Mouse (Mus musculus) forebrain, postnatal 0 days (tissue): ENCODE data around the gene Hist2h2aa1. TPM values are rescaled to one million over a fixed set of nuclear protein-coding genes. Genes with fewer than 3 reads are reported as not detected.

ENCODE experiments used
- ATAC-seq: fragments of 200-750 bp; cut with Nextera tagmentation; 2 replicates; pipeline ENCODE4 v1.8.0; 2017; ENCODE audit warnings: mild to moderate bottlenecking, moderate library complexity
- DNase-seq: peaks from one replicate; pipeline ENCODE4 v3.0.0-alpha.2; 2015
- H3K27ac ChIP-seq: fragments of 300-500 bp; sonication (generic); 2 replicates; pipeline ENCODE4 v1.5.1; 2014; ENCODE audit warnings: low read depth, mild to moderate bottlenecking, antibody characterized with exemption, low read length, moderate library complexity, mixed read lengths
- H3K27me3 ChIP-seq: fragments of 300-500 bp; sonication (generic); 2 replicates; pipeline ENCODE4 v1.6.1; 2014; ENCODE audit warnings: mild to moderate bottlenecking, low read length, mixed read lengths; ENCODE audit not compliant: insufficient read depth
- H3K36me3 ChIP-seq: fragments of 300-500 bp; sonication (generic); 2 replicates; pipeline ENCODE4 v1.6.1; 2014; ENCODE audit warnings: mild to moderate bottlenecking, moderate library complexity; ENCODE audit not compliant: insufficient read depth
- H3K4me1 ChIP-seq: fragments of 300-500 bp; sonication (generic); 2 replicates; pipeline ENCODE4 v1.6.1; 2014; ENCODE audit warnings: antibody characterized with exemption; ENCODE audit not compliant: insufficient read depth
- H3K4me2 ChIP-seq: fragments of 300-500 bp; sonication (generic); 2 replicates; pipeline ENCODE4 v1.6.1; 2014; ENCODE audit warnings: low read depth, mild to moderate bottlenecking, moderate library complexity
- H3K4me3 ChIP-seq: fragments of 300-500 bp; sonication (generic); 2 replicates; pipeline ENCODE4 v1.5.1; 2014; ENCODE audit warnings: low read depth, low read length, mixed read lengths
- H3K9ac ChIP-seq: fragments of 300-500 bp; sonication (generic); 2 replicates; pipeline ENCODE4 v1.6.1; 2014; ENCODE audit warnings: mild to moderate bottlenecking
- H3K9me3 ChIP-seq: fragments of 300-500 bp; sonication (generic); 2 replicates; pipeline ENCODE4 v1.6.1; 2016; ENCODE audit warnings: low read length
- CTCF ChIP-seq: sonication (generic); IDR thresholded peaks from 2 replicates; pipeline ENCODE4 v1.5.1; 2016; ENCODE audit warnings: antibody characterized with exemption, control low read depth, low read depth
- WGBS: fragments of 180-500 bp; shearing (Covaris S2); extraction: QIAGEN DNeasy Blood & Tissue Kit; methylation state at CpG from one replicate; pipeline ENCODE4 v1.1.7; 2014; 5-methylcytosine and 5-hydroxymethylcytosine counted together
- polyA plus RNA-seq: library from polyadenylated mRNA; unstranded; fragments of >200 nt; fragmentation: Nextera tagmentation; extraction: Ambion mirVana; gene quantifications from 2 replicates; pipeline ENCODE4 v1.2.1, GENCODE M21; 2015
- total RNA-seq: library from RNA; depleted of rRNA; stranded (reverse); fragments of >200 nt; gene quantifications from 2 replicates; pipeline ENCODE4 v1.2.3, GENCODE M21; 2014

Hist2h2aa1 gene
- total and polyA plus RNA-seq, 2 experiments from 2014 or later, result 23.3 to 906 TPM

GRCm38 (mm10) chr3:96255926-96256593 lies 10.8 kb downstream of the Hist2h2aa1 start:
- no peak overlapping the region for H3K27ac ChIP-seq
- no peak for DNase-seq
- no peaks in the 10 kb centered on the region for H3K4me1 ChIP-seq
- 83% methylated on average over 5 of the region's 5 CpGs for WGBS
- H3K36me3 ChIP-seq, result no peaks in the 10 kb centered on the region
- no peak overlapping the region for H3K4me2 ChIP-seq
- no peaks in the 10 kb centered on the region for H3K27me3 ChIP-seq
- TF ChIP-seq CTCF, result no peak
- no peaks in the 10 kb centered on the region for H3K9me3 ChIP-seq
- no peak overlapping the region for H3K4me3 ChIP-seq
- no peak overlapping the region for H3K9ac ChIP-seq
- no peak for ATAC-seq

DNA sequence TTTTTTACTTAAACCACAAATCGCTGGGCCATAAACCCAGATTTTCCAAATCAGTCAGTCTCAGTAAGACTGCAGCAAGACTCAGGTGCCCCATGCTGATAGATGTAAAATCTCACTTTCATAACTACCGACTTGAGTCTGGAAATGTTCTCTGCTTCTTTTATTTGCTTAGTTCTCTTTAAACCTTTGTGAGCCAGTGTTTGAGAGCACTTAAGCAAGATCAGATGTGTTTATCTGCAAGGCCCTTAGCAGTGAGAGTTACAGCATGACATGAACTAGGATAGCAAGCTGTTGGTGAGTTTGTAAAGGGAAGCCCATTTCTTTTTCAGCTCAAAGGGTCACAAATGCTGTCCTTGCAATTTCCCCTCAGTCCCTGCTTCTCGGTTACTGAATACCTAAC lies 11.9 kb downstream of the Hist2h2aa1 start:
- Histone ChIP-seq H3K36me3 (no peaks in the 10 kb centered on the region), H3K9me3 (no peaks in the 10 kb centered on the region), H3K27me3 (no peaks in the 10 kb centered on the region), H3K4me2 (no peak overlapping the region), H3K27ac (no peak overlapping the region), H3K9ac (no peak overlapping the region), H3K4me3 (no peak overlapping the region), H3K4me1 (peaks cover 10% of the 10 kb centered on the region)
- DNase-seq (no peak), ATAC-seq (no peak)
- no peak for TF ChIP-seq CTCF
- WGBS, result 81% methylated on average over 3 of the region's 3 CpGs

GRCm38 (mm10) chr3:96260220-96260619 lies 14.9 kb downstream of the Hist2h2aa1 start:
- Histone ChIP-seq H3K4me1 (peaks cover 12% of the 10 kb centered on the region), H3K9me3 (no peaks in the 10 kb centered on the region), H3K27me3 (no peaks in the 10 kb centered on the region), H3K27ac (no peak overlapping the region), H3K4me2 (no peak overlapping the region), H3K4me3 (no peak overlapping the region), H3K36me3 (no peaks in the 10 kb centered on the region), H3K9ac (no peak overlapping the region)
- TF ChIP-seq CTCF, result no peak
- ATAC-seq (no peak), DNase-seq (no peak)
- WGBS, result 90% methylated on average over 5 of the region's 5 CpGs

DNA sequence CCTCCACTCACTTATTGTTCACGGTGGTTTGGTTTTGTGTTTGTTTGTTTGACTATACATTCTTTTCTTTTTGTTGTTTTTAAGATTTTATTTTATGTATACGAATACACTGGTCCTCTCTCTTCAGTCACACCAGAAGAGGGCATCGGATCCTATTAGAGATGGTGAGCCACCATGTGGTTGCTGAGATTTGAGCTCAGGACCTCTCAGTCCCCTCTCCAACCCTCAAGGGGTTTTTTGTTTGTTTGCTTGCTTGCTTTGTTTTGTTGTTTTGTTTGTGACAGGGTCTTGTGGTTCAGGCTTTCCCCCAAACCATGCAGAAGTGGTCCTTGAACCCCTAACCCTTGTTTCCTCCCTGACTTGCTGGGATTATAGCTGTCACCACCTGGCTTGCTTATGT lies 16.3 kb downstream of the Hist2h2aa1 start:
- peak overlapping the region; percentile 98 for H3K27ac ChIP-seq
- H3K4me3 ChIP-seq, result peak overlapping the region; percentile 59
- peak overlapping the region; percentile 73 for H3K4me2 ChIP-seq
- no peak for DNase-seq
- no peaks in the 10 kb centered on the region for H3K27me3 ChIP-seq
- TF ChIP-seq CTCF, result 0 out of 2 replicates have a peak, but pooled peaks have one; percentile 11
- H3K9me3 ChIP-seq, result no peaks in the 10 kb centered on the region
- WGBS, result 43% methylated on average over 3 of the region's 3 CpGs
- no peaks in the 10 kb centered on the region for H3K36me3 ChIP-seq
- H3K4me1 ChIP-seq, result peaks cover 12% of the 10 kb centered on the region
- peak overlapping the region; percentile 92 for H3K9ac ChIP-seq
- no peak for ATAC-seq

DNA sequence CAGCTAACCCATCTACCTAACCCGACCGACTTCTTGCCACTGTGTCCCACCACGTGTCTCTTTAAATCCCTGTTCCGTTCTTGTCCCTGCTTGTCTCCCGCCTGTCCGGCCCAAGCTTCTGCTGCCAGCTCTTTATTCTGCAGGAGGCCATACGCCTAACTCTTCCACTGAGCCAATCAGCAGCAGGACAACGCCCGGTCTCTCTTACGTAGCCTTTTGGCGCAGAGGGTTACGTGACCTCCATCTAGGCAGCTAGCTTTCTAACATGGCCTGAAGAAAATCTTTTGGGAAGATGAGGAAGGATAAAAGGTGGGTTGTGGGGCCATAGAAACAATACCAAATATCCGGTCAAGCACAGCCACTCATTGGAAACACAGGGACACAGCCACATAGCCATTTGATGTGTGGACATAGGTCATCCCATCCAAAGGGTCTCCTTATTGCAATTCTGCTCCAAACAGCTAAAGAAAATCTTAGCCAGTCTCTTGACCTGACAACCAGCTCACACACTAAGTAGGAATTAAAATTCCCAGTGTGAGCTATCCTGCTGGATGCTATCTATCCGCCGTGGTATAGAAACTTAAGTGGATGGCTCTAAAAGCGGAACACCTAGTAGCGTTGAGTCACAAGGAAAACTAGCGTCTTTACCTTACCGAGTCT lies 17.0 kb downstream of the Hist2h2aa1 start:
- peak overlapping the region; percentile 73 for H3K4me2 ChIP-seq
- H3K9ac ChIP-seq, result peak overlapping the region; percentile 92
- H3K4me3 ChIP-seq, result peak overlapping the region; percentile 59
- H3K27me3 ChIP-seq, result no peaks in the 10 kb centered on the region
- H3K9me3 ChIP-seq, result no peaks in the 10 kb centered on the region
- no peak for TF ChIP-seq CTCF
- H3K36me3 ChIP-seq, result no peaks in the 10 kb centered on the region
- peaks cover 12% of the 10 kb centered on the region for H3K4me1 ChIP-seq
- peak; percentile 70 for ATAC-seq
- peak overlapping the region; percentile 98 for H3K27ac ChIP-seq
- peak; percentile 83 for DNase-seq
- under 1% methylated on average over 19 of the region's 19 CpGs for WGBS

- Histone ChIP-seq H3K4me2 (peak within 1 kb of the TSS; percentile 73), H3K27me3 (no peaks in the 10 kb centered on the region), H3K9ac (peak within 1 kb of the TSS; percentile 92), H3K9me3 (no peaks in the 10 kb centered on the region), H3K4me3 (peak within 1 kb of the TSS; percentile 59), H3K36me3 (no peaks in the 10 kb centered on the region), H3K4me1 (peaks cover 16% of the 10 kb centered on the region), H3K27ac (peak within 1 kb of the TSS; percentile 98)
- WGBS, result under 1% methylated on average over 40 of the region's 40 CpGs
- ATAC-seq (peak; percentile 91), DNase-seq (peak; percentile 97)
- peak; percentile 64 for TF ChIP-seq CTCF
Observed at GRCm38 (mm10) chr3:96262979-96263550, 17.8 kb downstream of the Hist2h2aa1 start, which contains the start of gene Hist2h4. TSS of gene Hist2h4 (minus strand) at chr3:96263311.
